Mouse (Mus musculus) monocyte, adult 5-6 weeks (primary cell): ENCODE results near the gene Gsto1. TPM values are rescaled to one million over a fixed set of nuclear protein-coding genes. Genes with fewer than 3 reads are reported as not detected.

Source experiments
- ATAC-seq: fragments of 153-309, 156-312 bp; replicated peaks from 2 replicates; pipeline ENCODE4 v1.8.0; 2017; ENCODE audit warnings: mild to moderate bottlenecking; ENCODE audit not compliant: low TSS enrichment, insufficient number of reproducible peaks, severe bottlenecking, poor library complexity, low FRiP score
- total RNA-seq: library from RNA; stranded (forward); fragments of 200-1000, 200-491, 200-594 nt; gene quantifications from 3 replicates; pipeline ENCODE4 v1.2.3, GENCODE M21; 2017

Gene Gsto1
- total RNA-seq, 1 experiment from 2014 or later, result 77.1 TPM

DNA sequence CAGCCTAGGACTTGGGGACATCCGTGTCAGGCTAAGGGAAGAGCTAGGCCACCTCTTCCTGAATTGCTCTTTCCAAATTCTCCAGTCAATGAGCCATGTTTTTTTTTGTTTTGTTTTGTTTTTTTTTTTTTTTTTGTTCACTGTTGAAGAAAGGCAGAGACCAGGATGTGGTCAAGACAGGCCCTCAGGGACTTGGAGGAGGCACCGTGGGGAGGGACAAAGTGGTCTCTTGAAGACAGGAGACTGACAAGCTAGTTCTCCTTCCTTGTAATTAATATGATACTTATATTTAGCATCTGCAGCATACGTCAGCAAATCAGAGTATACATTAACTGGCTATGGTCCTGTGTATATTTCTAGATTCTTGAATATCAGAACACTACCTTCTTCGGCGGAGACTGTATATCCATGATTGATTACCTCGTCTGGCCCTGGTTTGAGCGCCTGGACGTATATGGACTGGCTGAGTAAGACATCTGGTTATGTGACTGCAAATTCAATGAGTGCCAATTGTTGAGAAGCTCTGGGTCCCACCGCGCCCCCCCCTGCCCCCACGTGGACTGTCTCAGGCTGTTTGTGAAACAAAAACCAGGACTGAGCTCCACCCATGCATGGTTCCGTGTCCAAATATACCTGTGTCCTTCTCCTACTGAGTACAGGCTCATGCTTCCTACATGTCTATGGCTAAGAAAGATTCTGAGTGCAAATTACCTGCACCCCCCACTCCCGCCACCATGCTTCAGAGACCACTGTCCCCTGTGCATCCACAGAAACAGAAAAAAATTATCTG, 29.7 kb downstream of the Gsto1 start:
- ATAC-seq, result no peak

DNA sequence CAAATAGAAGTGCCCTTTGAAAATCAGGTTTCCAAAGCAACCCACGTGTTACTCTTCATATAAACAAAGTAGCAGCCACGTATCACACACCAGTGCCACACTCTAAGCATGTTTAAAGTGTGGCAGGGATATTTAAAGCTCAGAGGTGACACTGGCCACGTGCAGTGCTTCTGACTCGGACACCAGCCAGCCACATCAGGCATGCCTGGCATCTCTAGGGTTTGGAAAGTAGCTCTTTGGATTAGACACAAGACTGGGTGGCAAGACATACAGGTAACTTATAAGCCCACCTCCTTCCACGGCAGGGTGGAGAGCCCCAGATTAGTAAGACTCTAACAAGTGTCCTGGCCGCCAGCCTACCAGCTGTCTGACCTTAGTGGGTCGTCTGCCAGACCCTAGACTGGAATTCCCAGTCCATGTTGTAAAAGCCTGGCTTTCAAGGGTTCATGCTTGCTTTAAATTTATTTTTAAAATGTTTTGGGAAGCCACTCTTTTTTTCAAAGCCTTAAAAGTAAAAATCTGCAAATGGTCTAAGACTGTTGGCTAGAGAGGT, 30.5 kb downstream of the Gsto1 start:
- no peak for ATAC-seq

DNA sequence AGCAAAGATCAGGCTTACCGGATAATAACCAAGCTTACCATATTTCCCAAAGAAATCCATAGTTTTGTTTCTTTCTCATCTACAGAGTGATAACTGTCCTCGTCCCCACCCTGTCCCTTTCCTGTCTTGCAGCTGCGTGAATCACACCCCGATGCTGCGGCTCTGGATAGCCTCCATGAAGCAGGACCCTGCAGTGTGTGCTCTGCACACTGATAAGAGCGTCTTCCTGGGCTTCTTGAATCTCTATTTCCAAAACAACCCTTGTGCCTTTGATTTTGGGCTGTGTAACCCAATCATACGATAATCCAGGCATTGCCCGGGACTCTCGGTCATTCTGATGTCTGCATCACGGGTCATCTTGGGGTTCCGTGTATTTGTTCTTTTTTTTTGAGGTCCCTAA, 31.1 kb downstream of the Gsto1 start:
- no peak for ATAC-seq

DNA sequence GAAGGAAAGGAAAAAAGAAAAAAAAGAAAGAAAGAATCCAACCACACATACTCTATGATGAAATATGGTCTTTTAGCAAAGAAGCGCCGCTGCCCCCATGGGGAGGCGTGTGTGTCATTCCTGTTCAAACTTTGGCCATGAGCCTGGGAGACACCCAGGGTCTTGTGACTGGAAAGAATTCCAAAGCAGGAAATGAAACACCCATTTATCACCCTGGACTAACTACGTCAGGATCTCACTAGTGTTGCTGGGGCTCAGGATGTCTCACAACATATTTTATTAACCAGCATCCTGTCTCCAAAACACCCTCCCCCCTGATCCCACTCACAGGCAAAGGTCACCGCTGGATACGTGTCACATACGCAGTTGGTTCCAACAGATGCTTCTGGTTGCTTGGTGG, 31.8 kb downstream of the Gsto1 start:
- no peak for ATAC-seq

DNA sequence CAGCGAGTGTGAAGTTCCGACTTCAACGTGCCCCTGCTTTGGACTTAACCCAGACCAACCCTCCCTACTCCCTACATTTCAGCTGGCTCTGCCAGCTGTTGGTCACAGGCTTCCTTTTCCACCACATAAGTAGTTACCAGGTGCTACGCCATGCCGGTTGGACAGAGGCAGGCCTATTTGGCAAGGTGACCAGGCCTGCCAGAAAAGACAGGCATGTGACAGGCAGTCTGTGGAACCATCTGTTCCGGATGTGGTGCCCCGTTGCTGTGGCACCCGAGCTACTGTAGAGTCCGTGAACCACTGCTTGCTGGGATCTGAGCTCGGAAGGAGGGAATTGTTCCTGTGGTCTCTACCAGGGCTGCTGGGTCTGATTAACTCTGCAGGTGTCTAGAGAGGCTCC, 32.6 kb downstream of the Gsto1 start:
- no peak for ATAC-seq

DNA sequence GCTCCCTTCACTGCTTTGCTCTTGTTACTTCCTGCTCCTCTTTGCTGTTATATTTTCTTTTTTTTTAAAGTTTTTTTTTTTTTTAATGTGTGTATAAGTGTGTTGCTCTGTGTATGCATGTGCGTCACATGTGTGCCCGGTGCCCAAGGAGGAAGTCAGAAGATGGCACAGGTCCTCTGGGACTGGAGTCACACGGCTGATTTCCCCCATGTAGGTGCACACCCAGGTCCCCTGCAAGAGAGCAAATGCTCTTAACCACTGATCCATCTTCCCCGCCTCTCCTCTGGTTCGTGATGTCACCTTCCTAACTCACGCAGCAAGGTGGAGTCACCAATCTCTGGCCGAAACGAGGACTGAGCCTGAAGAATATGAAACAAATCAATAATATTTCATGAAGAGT, 33.3 kb downstream of the Gsto1 start:
- ATAC-seq, result 0 out of 2 replicates have a peak, but pooled peaks have one; percentile 15

DNA sequence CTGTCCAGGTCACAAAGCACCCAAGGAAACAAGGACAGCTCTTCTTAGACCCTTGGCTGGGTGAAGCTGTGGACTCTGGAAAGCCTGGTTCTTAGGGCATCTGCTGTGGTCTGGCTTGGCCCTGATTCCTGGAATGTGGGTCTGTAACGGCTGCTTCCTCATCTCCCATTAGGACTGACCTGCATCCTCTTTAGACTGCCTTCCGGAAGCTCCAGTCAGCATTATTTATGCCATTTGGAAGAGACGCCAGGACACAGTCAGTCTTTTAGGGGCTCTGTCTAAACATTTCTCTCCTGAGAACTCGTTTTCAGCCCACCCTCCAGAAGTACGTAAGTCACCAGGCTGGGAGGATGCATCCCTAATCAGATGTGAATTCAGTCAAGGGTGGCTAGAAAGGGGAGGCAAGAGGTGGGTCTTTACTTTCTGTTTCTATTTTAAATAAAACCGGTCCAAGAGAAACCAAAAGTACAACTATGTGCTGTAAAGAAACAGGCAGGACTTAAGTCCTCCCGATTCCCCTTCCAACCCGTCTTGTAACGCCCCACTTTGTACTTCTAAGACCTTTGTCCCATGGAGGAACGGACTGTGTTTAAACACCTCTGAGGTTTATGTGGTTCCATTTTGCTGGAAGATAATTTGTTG, 35.8 kb downstream of the Gsto1 start:
- no peak for ATAC-seq

DNA sequence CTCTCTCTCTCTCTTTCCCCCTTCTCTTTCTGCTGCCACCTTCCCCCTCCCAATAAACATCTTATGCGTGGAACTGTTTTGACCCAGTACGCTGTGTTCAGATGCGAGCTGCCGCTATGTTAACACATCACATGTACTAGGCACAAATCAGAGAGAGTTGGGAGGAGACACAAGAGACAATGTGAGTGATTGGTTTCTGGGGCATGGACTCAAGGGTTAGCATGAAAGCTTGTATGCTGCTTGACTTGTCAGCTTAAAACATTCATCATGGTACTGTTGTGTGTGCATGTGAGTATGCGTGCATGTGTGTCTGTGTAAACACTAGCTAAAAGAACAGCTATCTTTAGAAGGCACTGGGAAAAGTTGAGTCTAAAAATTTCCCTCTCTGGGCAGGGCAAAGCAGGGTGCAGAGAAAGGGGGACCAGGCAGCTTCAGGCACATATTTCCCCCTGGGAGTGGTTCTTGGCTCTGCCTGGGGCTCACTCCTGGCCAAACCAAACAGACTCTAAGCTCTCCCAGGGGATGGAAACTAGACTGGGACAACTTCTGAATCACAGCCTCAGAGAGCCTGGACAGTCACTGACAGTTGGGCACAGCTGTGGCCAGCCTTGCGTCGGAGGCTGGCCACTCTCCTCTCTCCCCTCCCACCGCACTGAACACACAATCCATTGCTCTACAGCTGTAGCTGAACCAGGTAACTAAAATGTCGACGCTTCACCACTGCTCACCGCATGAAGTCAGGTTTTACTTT, 37.0 kb downstream of the Gsto1 start:
- ATAC-seq, result no peak

DNA sequence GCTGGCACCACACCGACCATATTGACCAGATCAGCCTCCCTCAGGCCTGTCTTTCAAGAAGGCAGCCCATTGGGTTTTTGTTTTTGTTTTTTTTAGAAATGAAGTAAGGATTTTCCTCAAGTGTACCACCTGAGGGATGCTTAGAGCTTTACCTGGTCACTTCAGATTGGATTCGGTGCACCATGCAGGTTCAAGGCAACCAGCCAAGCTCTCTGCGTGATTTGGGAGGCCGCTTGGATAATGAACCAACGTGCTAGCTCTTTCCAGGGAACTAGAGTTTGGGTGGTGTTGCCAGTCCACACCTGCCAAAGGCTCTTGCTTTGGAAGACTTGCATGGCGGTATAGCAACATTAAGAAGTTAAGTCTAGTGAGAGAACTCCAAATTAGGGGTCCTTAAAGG, 38.3 kb downstream of the Gsto1 start:
- ATAC-seq, result no peak

DNA sequence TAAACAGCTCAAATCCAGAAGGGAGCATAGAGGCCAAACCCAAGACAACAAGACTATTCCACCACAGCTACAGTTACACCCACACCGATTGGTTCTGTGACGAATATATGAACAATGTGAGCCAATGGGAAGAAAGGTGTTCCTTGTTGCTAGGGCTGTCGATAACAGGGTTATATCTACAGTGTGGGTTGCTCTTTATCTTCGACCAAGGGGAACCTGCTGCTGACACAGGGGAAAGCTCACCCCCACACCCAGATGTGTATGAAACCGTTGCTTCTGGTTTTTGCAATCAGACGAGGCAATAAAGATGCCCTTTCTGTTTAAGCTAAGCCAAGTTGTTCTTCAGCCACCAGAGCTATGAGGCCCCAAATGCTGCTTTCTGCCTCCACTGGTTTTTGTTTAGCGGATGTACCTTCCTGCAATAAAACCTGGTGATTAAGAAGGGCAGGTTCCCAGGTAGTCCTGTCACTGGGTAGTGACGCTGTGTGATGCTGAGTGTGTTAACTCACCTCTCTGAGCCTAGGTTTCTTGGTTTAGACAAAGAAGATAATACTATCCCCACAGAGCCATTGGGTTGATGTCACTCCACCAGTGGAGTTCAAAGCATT, 43.8 kb downstream of the Gsto1 start:
- ATAC-seq, result no peak

DNA sequence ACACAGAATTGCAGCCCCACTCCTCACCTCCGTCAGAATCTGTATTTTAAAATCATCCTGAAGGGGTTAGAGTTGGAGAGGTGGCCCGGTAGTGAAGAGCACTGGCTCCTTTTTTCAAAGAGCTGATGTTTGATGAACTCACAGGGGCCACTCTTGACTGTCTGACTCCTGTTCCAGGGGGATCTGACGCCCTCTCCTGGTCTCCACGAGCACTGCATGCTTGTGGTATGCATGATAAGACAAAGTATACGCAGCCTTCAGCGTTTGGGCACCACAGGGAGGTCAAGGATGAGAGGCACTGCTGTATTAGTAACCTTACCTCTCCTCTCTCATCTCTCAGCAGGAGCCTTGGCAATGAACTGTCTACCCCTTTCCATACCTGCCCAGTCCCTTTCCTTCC, 45.2 kb downstream of the Gsto1 start:
- ATAC-seq, result no peak

DNA sequence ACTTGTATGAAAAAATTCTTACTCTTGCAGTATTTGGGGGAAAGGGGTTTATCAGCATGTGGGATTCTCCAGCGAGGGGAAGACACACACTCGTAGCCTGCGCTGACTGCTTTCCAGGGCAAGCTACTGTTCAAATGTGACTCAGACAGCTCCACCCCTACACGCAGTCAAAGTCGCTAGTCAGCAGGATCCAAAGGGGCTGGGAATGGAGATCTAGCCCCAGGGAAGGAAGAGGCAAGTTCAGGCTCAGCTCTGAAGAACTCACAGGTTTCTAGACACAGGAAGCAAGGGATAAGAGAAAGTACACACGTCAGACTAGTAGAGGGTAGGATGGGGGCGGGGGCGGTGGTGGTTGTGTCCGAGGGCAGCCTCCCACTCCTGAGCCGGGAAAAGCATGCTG, 45.8 kb downstream of the Gsto1 start:
- ATAC-seq, result no peak

DNA sequence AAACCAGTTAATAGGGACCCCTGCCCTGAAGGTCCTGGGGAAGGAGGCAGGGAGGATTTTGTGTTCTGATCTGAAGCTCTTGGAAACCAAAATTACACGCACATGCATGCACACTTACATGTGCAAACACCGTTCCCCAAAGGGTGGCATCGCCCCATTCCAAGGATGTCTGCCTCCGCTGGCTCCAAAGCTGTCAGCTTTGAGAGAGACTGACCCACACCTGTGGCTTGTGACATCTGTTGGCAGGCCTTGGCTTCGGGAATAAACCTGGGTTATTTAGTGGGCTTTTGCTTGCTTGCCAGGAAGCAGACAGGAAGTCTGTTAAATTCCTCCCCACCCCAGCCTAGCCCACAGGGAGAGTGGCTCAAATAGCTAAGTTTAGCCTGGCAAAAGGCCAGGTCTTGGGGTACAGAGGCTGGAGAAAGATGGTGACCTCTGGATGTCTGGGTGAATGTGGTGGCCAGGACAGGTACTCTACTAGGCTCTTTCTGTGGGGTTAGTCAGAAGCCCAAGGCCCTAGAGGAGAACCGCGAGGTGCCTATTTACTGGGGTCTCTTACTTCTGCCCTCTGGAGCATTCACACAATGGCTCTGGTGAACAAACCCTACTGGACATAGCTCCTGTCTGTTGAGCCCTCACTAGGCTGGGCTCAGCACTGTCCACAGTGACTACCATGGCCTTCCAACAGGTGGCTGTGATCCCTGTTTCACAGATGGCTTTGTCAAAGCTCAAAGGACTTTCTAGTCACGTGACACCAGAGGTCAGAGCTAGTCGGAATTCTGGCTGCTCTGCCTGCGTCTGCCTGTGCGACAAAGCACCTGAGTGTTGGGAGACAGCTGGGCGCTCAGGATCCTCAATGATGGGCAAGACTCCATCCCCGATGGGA, 47.8 kb downstream of the Gsto1 start:
- ATAC-seq, result no peak

DNA sequence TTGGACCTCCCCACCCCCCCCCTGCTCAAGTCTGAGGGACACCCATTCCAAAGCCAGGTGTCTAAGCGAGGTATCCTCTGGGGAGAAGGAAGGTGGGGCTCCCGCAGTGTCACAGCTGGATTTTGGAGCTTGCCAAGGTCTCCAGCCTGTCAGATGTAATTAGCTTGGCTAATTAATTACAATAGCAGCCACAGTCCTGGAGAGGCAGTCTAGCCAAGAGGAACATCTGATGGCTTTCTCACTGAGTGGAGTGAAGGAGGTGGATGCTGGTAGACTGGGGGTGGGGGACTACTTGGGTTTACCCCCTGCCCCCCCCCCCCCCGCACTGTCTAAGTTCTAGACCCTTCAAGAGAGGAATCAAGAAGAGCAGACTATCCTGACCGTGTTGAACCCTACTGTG, 48.9 kb downstream of the Gsto1 start:
- ATAC-seq, result no peak

DNA sequence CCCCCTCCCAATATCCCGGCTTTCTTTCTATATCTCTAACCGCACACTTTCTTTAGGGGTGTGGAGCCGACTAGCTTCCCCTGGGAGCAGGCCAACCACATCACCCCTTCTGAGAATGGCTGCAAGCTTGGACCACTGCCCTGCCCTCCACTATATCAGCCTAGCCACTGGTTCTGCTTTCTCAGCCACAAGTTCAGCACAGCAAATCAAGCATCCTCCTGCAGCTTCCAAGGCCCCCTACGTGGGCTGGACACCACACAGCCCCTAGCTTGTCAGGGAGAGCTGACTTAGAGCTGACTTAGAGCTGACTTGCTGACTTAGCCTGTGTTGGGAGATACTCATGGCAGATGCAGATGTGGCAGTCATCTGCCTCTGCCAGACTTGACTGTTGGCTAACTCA, 50.3 kb downstream of the Gsto1 start:
- ATAC-seq, result 0 out of 2 replicates have a peak, but pooled peaks have one; percentile 2

DNA sequence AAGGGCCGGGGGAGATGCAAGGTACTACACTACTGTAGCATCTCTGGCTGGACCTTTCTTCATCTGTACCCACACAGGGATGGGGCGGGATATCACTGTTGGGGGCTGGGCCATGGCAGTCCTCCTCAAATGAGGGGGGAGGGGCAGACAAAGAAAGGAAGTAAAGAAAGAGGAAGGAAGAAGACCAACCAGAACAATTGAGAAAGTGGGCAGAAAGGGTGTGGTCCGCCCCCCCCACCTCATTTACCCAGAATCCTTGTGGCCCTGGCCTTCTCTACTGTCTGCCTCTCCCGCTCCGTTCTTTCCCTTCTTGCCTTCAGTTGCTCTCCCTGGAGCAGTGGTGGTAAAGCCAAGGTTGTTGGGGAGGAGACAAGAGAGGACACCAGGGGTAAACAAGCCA, 50.8 kb downstream of the Gsto1 start:
- ATAC-seq, result peak; percentile 62

DNA sequence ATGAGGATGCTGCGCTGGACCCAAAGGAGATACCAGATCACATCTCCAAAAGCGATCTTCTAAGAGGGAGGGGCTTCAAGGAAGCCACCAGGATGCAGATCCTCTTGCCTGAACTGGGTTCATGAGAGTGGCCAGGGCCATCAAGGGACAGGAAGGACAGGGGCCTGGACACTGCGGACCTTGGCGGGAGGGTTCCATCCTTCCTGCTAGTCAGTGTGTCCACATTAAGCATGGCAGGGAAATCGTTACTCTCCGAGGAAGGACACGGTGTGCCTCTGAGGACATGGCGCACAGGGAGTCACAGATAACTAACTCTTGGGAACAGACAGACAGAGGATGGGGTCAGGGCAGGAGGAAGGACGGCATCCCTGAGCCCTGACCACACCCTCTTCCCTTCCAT, 52.8 kb downstream of the Gsto1 start:
- no peak for ATAC-seq

DNA sequence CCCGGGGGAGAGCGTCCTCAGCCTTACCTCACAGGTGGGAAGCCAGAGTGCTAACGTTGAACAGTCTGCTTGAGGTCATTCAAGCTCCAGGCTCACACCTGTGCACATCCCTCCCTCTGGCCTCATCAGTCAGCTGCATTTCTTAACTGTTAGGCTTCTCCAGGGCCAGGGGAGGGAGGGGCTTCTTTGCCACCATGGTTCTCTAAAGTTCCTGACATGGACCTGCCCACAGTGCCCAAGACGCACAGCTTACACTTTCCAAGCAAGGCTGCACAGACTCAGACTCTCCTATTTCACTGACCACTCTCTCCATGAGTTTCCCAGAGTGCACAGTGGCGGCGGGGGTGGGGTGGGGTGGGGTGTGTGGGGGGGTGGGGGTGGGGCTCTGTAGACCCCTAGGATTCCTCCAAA, 54.2 kb downstream of the Gsto1 start:
- ATAC-seq, result no peak
